Mouse (Mus musculus) v-Abl transformed pro-B cells (cell line): Measurements from ENCODE around the gene Il13.

ENCODE experiments used
- in situ Hi-C, 2 experiments: fragments of 400-800 bp; cut with MboI; formaldehyde crosslinking; loops; one replicate each; pipeline ENCODE4 v1.15.1; 2025; ENCODE audit not compliant: unreplicated experiment in 2 of 2

The Il13 gene

DNA sequence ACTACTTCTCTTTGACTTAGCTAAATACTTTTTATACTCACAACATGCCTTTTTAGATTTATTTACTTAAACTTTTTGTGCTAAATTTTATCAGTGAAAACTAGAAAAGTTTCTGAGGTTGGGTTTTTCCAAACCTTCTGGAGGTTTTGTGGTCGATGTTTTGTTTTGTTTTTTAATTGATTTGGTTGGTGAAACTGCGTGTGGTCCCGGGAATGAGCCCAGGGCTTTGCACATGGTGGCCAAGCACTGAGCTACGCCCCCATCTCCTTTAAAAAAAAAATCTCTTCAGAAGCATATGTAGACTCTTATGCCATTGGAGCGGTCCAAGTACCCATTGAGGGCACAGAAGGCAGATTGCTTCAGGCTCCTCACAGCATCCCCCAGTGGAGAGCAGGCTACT lies 43.4 kb downstream of the Il13 start:
- in situ Hi-C loops = no loop called here

DNA sequence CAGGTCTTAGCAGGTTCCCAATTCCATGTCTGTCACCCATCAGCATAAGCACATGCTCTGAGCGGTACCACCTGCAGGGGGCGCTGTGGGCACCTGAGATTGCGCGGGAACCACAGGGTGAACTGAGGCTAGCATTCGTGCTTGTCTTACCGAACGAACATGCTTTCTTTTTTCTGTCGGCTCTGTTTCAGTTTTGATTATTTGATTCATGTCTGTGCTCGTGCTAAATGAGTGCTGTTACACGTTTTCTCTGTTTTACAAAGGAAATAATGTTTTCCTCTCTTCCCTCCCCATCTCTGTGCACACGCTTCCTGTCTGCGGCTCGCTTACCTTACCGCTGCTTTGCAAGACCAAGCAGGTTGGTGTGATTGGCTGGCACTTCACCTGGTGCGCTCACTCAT lies 44.1 kb downstream of the Il13 start:
- in situ Hi-C loops = no loop called here

DNA sequence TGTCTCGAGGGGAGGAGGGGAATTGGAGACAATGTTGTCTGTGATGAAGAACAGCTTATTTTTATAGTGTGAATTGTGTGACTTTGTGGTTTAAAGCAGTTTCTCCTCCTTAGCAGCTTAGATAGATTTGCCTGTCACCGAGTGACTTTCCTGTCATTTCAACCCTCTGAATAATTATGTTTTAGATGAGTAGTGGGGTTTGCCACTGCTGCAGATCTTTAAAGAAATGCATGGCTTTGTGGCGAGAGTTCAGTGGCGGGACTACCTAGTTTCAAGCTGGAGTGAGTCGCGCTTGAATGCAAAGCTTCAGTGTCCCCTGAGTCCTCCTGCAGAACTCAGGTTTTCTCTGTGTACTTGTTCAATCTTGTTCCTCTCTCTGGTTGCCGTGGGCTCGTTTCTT lies 46.2 kb downstream of the Il13 start:
- in situ Hi-C loops = no loop called here

- in situ Hi-C loops = no loop called here
Observed at GRCm38 (mm10) chr11:53585510-53585909, 49.0 kb downstream of the Il13 start.

- in situ Hi-C loops = no loop called here
Observed at GRCm38 (mm10) chr11:53584849-53585248, 49.7 kb downstream of the Il13 start.

- in situ Hi-C loops = no loop called here
Observed at GRCm38 (mm10) chr11:53583151-53583550, 51.4 kb downstream of the Il13 start.
